Mouse (Mus musculus) activated CD4-positive, CD25-positive, alpha-beta regulatory T cell, adult 4 months (primary cell): ENCODE data around the gene Nfic. TPM values are rescaled to one million over a fixed set of nuclear protein-coding genes. Genes with fewer than 3 reads are reported as not detected.

Experiments used
- ATAC-seq: one replicate; pipeline ENCODE4 v1.8.0; 2017
- polyA plus RNA-seq, 2 experiments: library from polyadenylated mRNA; unstranded; fragments of 100-300 nt; shearing (Covaris generic); gene quantifications; one replicate each; pipeline ENCODE4 v1.2.1; 2017

Gene Nfic
- polyA plus RNA-seq: 10 to 100 TPM; 15.2 to 16.0 TPM

GRCm38 (mm10) chr10:81455181-81455895 lies at the start of gene Nfic:
TSS of gene Nfic (minus strand) at chr10:81455635.
- ATAC-seq: no peak

GRCm38 (mm10) chr10:81502658-81503057 lies 47.2 kb upstream of the Nfic start:
- peak; percentile 20 for ATAC-seq

GRCm38 (mm10) chr10:81501863-81502262 lies 46.4 kb upstream of the Nfic start:
- no peak for ATAC-seq

GRCm38 (mm10) chr10:81500032-81500431 lies 44.6 kb upstream of the Nfic start, which contains the start of gene S1pr4:
TSS of gene S1pr4 (minus strand) at chr10:81500132.
- no peak for ATAC-seq

GRCm38 (mm10) chr10:81499250-81499901 lies 43.9 kb upstream of the Nfic start:
- ATAC-seq: peak; percentile 62

GRCm38 (mm10) chr10:81498316-81499249 lies 43.1 kb upstream of the Nfic start:
- no peak for ATAC-seq

GRCm38 (mm10) chr10:81497401-81498270 lies 42.2 kb upstream of the Nfic start:
- no peak for ATAC-seq

- ATAC-seq: no peak
Measured at GRCm38 (mm10) chr10:81496969-81497368, 41.5 kb upstream of the Nfic start.

- peak; percentile 89 for ATAC-seq
Measured at GRCm38 (mm10) chr10:81496264-81496901, 40.9 kb upstream of the Nfic start, which contains the start of gene Ncln. TSS of gene Ncln (minus strand) at chr10:81496392.

GRCm38 (mm10) chr10:81495616-81496263 lies 40.3 kb upstream of the Nfic start:
- ATAC-seq: no peak

GRCm38 (mm10) chr10:81495151-81495550 lies 39.7 kb upstream of the Nfic start:
- ATAC-seq: no peak

GRCm38 (mm10) chr10:81494260-81495041 lies 39.0 kb upstream of the Nfic start:
- ATAC-seq: no peak

- ATAC-seq: no peak
Measured at GRCm38 (mm10) chr10:81493601-81494220, 38.3 kb upstream of the Nfic start.

- no peak for ATAC-seq
Measured at GRCm38 (mm10) chr10:81492606-81493240, 37.3 kb upstream of the Nfic start.

- ATAC-seq: no peak
Measured at GRCm38 (mm10) chr10:81491018-81491417, 35.6 kb upstream of the Nfic start.

GRCm38 (mm10) chr10:81489941-81490340 lies 34.5 kb upstream of the Nfic start:
- no peak for ATAC-seq

- no peak for ATAC-seq
Measured at GRCm38 (mm10) chr10:81488081-81488480, 32.6 kb upstream of the Nfic start.

- ATAC-seq: no peak
Measured at GRCm38 (mm10) chr10:81486496-81486895, 31.1 kb upstream of the Nfic start.

- no peak for ATAC-seq
Measured at GRCm38 (mm10) chr10:81485479-81486018, 30.1 kb upstream of the Nfic start.
